Mouse (Mus musculus) CH12.LX (cell line): ENCODE measurements at regions not wholly inside any gene's neighbourhood (a gene's known extent, or its start where the extent isn't known, plus 50 kb on each side); places are given as distances from the start of the nearest gene placed in this dataset.

Experiments
- CTCF ChIP-seq, 2 experiments: IDR thresholded peaks in 1 of 2; conservative IDR thresholded peaks in 1 of 2; 2 replicates each; pipeline ENCODE4 v1.5.1; 2011 to 2012; ENCODE audit warnings: low read depth in 2 of 2, low read length in 2 of 2, improper control_type of control experiment in 1 of 2, inconsistent platforms in 1 of 2, mild to moderate bottlenecking in 1 of 2, moderate library complexity in 1 of 2
- E2F4 ChIP-seq: IDR thresholded peaks from 2 replicates; pipeline ENCODE4 v1.6.1; 2011; ENCODE audit warnings: low read depth, low read length, improper control_type of control experiment; ENCODE audit not compliant: insufficient replicate concordance
- IRF4 ChIP-seq: IDR thresholded peaks from 2 replicates; pipeline ENCODE4 v1.6.1; 2014; ENCODE audit warnings: low read depth, mild to moderate bottlenecking, inconsistent platforms, low read length, improper control_type of control experiment
- JUN ChIP-seq: IDR thresholded peaks from 2 replicates; pipeline ENCODE4 v1.6.1; 2011; ENCODE audit warnings: low read depth, mild to moderate bottlenecking, low read length, improper control_type of control experiment, moderate library complexity; ENCODE audit not compliant: insufficient read depth
- KAT2A ChIP-seq: IDR thresholded peaks from 2 replicates; pipeline ENCODE4 v1.6.1; 2012; ENCODE audit warnings: low read length, improper control_type of control experiment, inconsistent platforms; ENCODE audit not compliant: insufficient replicate concordance
- MAZ ChIP-seq: IDR thresholded peaks from 2 replicates; pipeline ENCODE4 v1.6.1; 2012; ENCODE audit warnings: low read depth, mild to moderate bottlenecking, inconsistent platforms, low read length, improper control_type of control experiment, moderate library complexity
- POLR2A ChIP-seq: IDR thresholded peaks from 2 replicates; pipeline ENCODE4 v1.6.1; 2011; ENCODE audit warnings: low read depth, mild to moderate bottlenecking, improper control_type of control experiment, low read length

DNA sequence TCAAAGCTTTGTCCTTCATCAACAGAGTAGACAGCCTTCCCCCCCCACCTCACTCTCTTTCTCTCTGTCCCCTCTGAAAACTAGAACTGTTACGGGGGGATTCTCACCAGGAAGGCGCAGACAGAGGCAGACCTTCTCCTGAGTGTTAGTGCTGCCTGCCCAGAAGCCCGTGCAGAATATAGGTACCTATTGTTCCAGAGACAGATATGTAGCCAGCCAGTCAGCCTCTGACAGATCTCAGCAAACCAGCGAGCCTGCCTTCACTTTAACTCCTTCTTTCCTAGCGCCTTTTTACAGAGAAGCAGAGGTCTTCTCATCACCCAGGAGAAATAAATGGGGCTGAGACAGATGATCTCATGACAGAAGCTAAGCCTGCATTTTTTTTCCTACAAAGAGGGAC lies 557.2 kb downstream of the Nedd1 start:
- no peak for TF ChIP-seq POLR2A
- TF ChIP-seq CTCF (conservative IDR thresholded peaks at IDR 0.05 in 1 of 2, IDR thresholded peaks at IDR 0.05 in 1 of 2; ENCODE audit: low read depth in 2 of 2, low read length in 2 of 2), result no peak
- TF ChIP-seq MAZ, result no peak
- TF ChIP-seq IRF4, result no peak
- TF ChIP-seq JUN, result no peak
- no peak for TF ChIP-seq E2F4
- no peak for TF ChIP-seq KAT2A
